Mouse (Mus musculus) thymus, postnatal 0 days (tissue): ENCODE data around the gene Gnai3. TPM values are rescaled to one million over a fixed set of nuclear protein-coding genes. Genes with fewer than 3 reads are reported as not detected.
A peak's percentile ranks its signal among the peaks of the same experiment; 100 is the strongest.

Experiments
- DNase-seq: peaks from one replicate; pipeline ENCODE4 v3.0.0-alpha.2; 2015; ENCODE audit warnings: low spot score
- polyA plus RNA-seq: library from polyadenylated mRNA; unstranded; fragments of >200 nt; fragmentation: Nextera tagmentation; extraction: Ambion mirVana; gene quantifications from 2 replicates; pipeline ENCODE4 v1.2.1, GENCODE M21; 2015

Gnai3 gene
- polyA plus RNA-seq, 1 experiment from 2014 or later, result 168 TPM

GRCm38 (mm10) chr3:108085281-108085720 is 60.6 kb downstream of the Gnai3 start:
- DNase-seq, result peak; percentile 85

GRCm38 (mm10) chr3:108084767-108085270 is 61.1 kb downstream of the Gnai3 start:
- DNase-seq, result no peak

- no peak for DNase-seq
Observed at GRCm38 (mm10) chr3:108083904-108084407, 62.0 kb downstream of the Gnai3 start.

GRCm38 (mm10) chr3:108083161-108083560 is 62.8 kb downstream of the Gnai3 start:
- DNase-seq, result no peak

- DNase-seq, result no peak
Observed at GRCm38 (mm10) chr3:108082251-108082875, 63.6 kb downstream of the Gnai3 start.

- no peak for DNase-seq
Observed at GRCm38 (mm10) chr3:108081681-108082080, 64.3 kb downstream of the Gnai3 start.

GRCm38 (mm10) chr3:108076836-108077235 is 69.1 kb downstream of the Gnai3 start:
- DNase-seq, result no peak

GRCm38 (mm10) chr3:108072983-108073569 is 72.9 kb downstream of the Gnai3 start:
- no peak for DNase-seq

- DNase-seq, result peak; percentile 74
Observed at GRCm38 (mm10) chr3:108070295-108071293, 75.4 kb downstream of the Gnai3 start.

GRCm38 (mm10) chr3:108069231-108069870 is 76.6 kb downstream of the Gnai3 start:
- DNase-seq, result no peak

- DNase-seq, result no peak
Observed at GRCm38 (mm10) chr3:108068826-108069225, 77.1 kb downstream of the Gnai3 start.

GRCm38 (mm10) chr3:108067370-108067934 is 78.5 kb downstream of the Gnai3 start:
- DNase-seq, result no peak

- DNase-seq, result no peak
Observed at GRCm38 (mm10) chr3:108065551-108065950, 80.4 kb downstream of the Gnai3 start.

- DNase-seq, result no peak
Observed at GRCm38 (mm10) chr3:108064672-108065071, 81.3 kb downstream of the Gnai3 start.

- DNase-seq, result no peak
Observed at GRCm38 (mm10) chr3:108062648-108063047, 83.3 kb downstream of the Gnai3 start.

GRCm38 (mm10) chr3:108061420-108061819 is 84.5 kb downstream of the Gnai3 start:
- peak; percentile 78 for DNase-seq
